ENCODE assay signal across 14 mouse cellular contexts in genomic region chr4:148905295-148905694, GRCm38 (mm10).
DNase-seq lines count a peak whose midpoint lies in the region; ATAC-seq lines count a peak whose summit lies in the region.
"Had no signal": no experiment of that assay in that cellular context is flagged by ENCODE, and none has a peak within 500 bp of the region (broad histone marks: within the 10 kb centered on the region; RNA-seq: fewer than 3 reads in every experiment).

No protein-coding gene starts in this region.

- 0 out of 2 replicates have a peak overlapping the region, but pooled peaks have one; percentile 1 for H3K4me2 ChIP-seq in stomach, embryonic 16.5 days (ENCODE audit: low read depth, low read length)
- H3K4me2 ChIP-seq: hindbrain, embryonic 14.5 days; lung, embryonic 15.5 days had no signal

- peaks cover 5% of the 10 kb centered on the region; the same call in 1 of the 2 replicates for H3K27me3 ChIP-seq in stomach, embryonic 16.5 days (ENCODE audit: control insufficient read depth, insufficient read depth, low read length)

- ATAC-seq in cerebellum, adult (ENCODE audit: insufficient number of reproducible peaks, low FRiP score, low TSS enrichment): no peak
- no peak for ATAC-seq in stomach, embryonic 16.5 days (ENCODE audit: insufficient read depth, low FRiP score)
- ATAC-seq: forebrain, postnatal 0 days; intestine, postnatal 0 days had no signal

- DNase-seq in cerebellum, adult 11-12 months: peak; percentile 36
- peak; percentile 19 for DNase-seq in kidney, adult 9 months
- no peak for DNase-seq in kidney, adult 18-20 months
- DNase-seq in cerebellum, postnatal 25 days: peak; percentile 67 to 77
- no peak for DNase-seq in frontal cortex, postnatal 14 days (ENCODE audit: low spot score in 2 of 2)
- DNase-seq in layer of hippocampus, adult 9-10 months (ENCODE audit: low spot score): no peak
- DNase-seq: embryo, embryonic 11 days; forebrain, postnatal 0 days had no signal

- H3K36me3 ChIP-seq in stomach, embryonic 16.5 days (ENCODE audit: control insufficient read depth, insufficient read depth, low read length): no peaks in the 10 kb centered on the region
- H3K36me3 ChIP-seq: lung, embryonic 15.5 days had no signal

- peaks cover 17% of the 10 kb centered on the region for H3K4me1 ChIP-seq in stomach, embryonic 16.5 days (ENCODE audit: control insufficient read depth, insufficient read depth, low read length)

- no peak overlapping the region for H3K27ac ChIP-seq in stomach, embryonic 16.5 days (ENCODE audit: low read length)
- H3K27ac ChIP-seq: hindbrain, embryonic 14.5 days; left cerebral cortex, adult 2 months; lung, embryonic 15.5 days had no signal

- no peak overlapping the region for H3K4me3 ChIP-seq in stomach, embryonic 16.5 days (replicated peaks; ENCODE audit: low read length)
- H3K4me3 ChIP-seq: left cerebral cortex, adult 2 months; lung, embryonic 15.5 days had no signal

- 91% methylated on average over 7 of the region's 7 CpGs for WGBS in stomach, embryonic 16.5 days

- H3K9ac ChIP-seq in stomach, embryonic 16.5 days (ENCODE audit: low read length): no peak overlapping the region
- H3K9ac ChIP-seq: forebrain, postnatal 0 days; hindbrain, embryonic 14.5 days; lung, embryonic 15.5 days had no signal

- H3K9me3 ChIP-seq in stomach, embryonic 16.5 days (replicated peaks; ENCODE audit: control insufficient read depth, low read length): no peaks in the 10 kb centered on the region
- H3K9me3 ChIP-seq: lung, embryonic 15.5 days had no signal

Comparison
In these comparisons a context has a peak if more than half of its experiments do, and no peak if none do; other contexts are left out.
1. DNase-seq: peak in cerebellum, adult 11-12 months (single experiment), kidney, adult 9 months (single experiment) and cerebellum, postnatal 25 days (2 of 2); none in kidney, adult 18-20 months (single experiment), frontal cortex, postnatal 14 days (0 of 2) and layer of hippocampus, adult 9-10 months (single experiment).